Mouse (Mus musculus) ES-Bruce4 (cell line): Measurements from ENCODE around the gene Cant1. TPM values are rescaled to one million over a fixed set of nuclear protein-coding genes. Genes with fewer than 3 reads are reported as not detected.

Source experiments
- H3K27ac ChIP-seq: 2 replicates; pipeline ENCODE4 v1.5.1; 2012; ENCODE audit warnings: low read length, inconsistent platforms; ENCODE audit not compliant: insufficient read depth
- H3K27me3 ChIP-seq: 2 replicates; pipeline ENCODE4 v1.6.1; 2012; ENCODE audit warnings: mild to moderate bottlenecking, low read length, inconsistent platforms; ENCODE audit not compliant: control insufficient read depth, poor library complexity, insufficient read depth, severe bottlenecking
- H3K36me3 ChIP-seq: 2 replicates; pipeline ENCODE4 v1.6.1; 2012; ENCODE audit warnings: inconsistent platforms, mild to moderate bottlenecking, low read length, moderate library complexity; ENCODE audit not compliant: control insufficient read depth, poor library complexity, insufficient read depth, severe bottlenecking
- H3K4me1 ChIP-seq: one replicate; pipeline ENCODE4 v1.8.1; 2011; ENCODE audit warnings: low read length; ENCODE audit not compliant: control insufficient read depth, insufficient read depth
- H3K4me3 ChIP-seq: 2 replicates; pipeline ENCODE4 v1.5.1; 2011; ENCODE audit warnings: low read depth, mild to moderate bottlenecking, low read length
- H3K9ac ChIP-seq: 2 replicates; pipeline ENCODE4 v1.6.1; 2012; ENCODE audit warnings: low read depth, mild to moderate bottlenecking, inconsistent platforms; ENCODE audit not compliant: poor library complexity, severe bottlenecking
- H3K9me3 ChIP-seq: replicated peaks from 2 replicates; pipeline ENCODE4 v1.6.1; 2012; ENCODE audit warnings: mild to moderate bottlenecking, low read length, inconsistent platforms; ENCODE audit not compliant: control insufficient read depth, poor library complexity, insufficient read depth, severe bottlenecking
- CTCF ChIP-seq: IDR thresholded peaks from one replicate; pipeline ENCODE4 v1.8.1; 2011; ENCODE audit warnings: low read depth, low read length
- EP300 ChIP-seq: IDR thresholded peaks from 2 replicates; pipeline ENCODE4 v1.6.1; 2011; ENCODE audit warnings: low read depth, low read length; ENCODE audit not compliant: insufficient read depth
- POLR2A ChIP-seq: IDR thresholded peaks from one replicate; pipeline ENCODE4 v1.8.1; 2011; ENCODE audit warnings: low read length; ENCODE audit not compliant: insufficient read depth
- polyA plus RNA-seq: library from polyadenylated mRNA; stranded (reverse); fragments of >200 nt; gene quantifications from 2 replicates; pipeline ENCODE4 v1.2.4, GENCODE M21; 2011; ENCODE audit warnings: low read depth; ENCODE audit not compliant: missing spikeins, insufficient read depth, insufficient read length

Gene Cant1
- polyA plus RNA-seq, 1 experiment = 15.4 TPM

- TF ChIP-seq POLR2A (no peak), EP300 (no peak), CTCF (no peak)
- Histone ChIP-seq H3K9ac (no peak overlapping the region), H3K27me3 (no peaks in the 10 kb centered on the region), H3K27ac (no peak overlapping the region), H3K4me3 (no peak overlapping the region), H3K4me1 (peaks cover 4% of the 10 kb centered on the region), H3K36me3 (no peaks in the 10 kb centered on the region), H3K9me3 (no peaks in the 10 kb centered on the region)
Observed at GRCm38 (mm10) chr11:118362501-118362900, 56.4 kb downstream of the Cant1 start.

GRCm38 (mm10) chr11:118360907-118361341 lies 58.0 kb downstream of the Cant1 start:
- H3K27me3 ChIP-seq = no peaks in the 10 kb centered on the region
- H3K9ac ChIP-seq = no peak overlapping the region
- no peaks in the 10 kb centered on the region for H3K9me3 ChIP-seq
- no peak for TF ChIP-seq EP300
- no peak for TF ChIP-seq POLR2A
- TF ChIP-seq CTCF = no peak
- no peak overlapping the region for H3K4me3 ChIP-seq
- no peak overlapping the region for H3K27ac ChIP-seq
- no peaks in the 10 kb centered on the region for H3K36me3 ChIP-seq
- H3K4me1 ChIP-seq = peaks cover 4% of the 10 kb centered on the region

DNA sequence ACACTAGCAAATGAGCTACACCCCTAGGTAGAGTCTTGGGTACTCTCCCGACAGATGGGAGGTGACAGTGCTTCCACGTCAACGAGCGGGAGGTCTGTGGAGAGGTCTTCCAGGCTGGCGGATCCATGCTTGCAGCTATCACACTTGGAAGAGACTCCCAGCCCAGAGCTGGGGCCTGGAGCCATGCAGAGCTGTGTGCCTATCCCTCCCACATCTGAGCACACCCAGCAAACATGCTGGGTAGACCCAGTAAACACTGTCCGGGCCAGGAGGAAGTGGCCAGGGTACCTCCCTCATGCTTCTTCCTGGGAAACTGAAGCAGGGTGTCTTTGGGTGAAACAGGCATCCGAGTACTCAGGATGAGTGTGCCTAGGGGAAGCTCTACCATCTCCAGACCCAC lies 58.4 kb downstream of the Cant1 start:
- TF ChIP-seq CTCF (no peak), EP300 (no peak), POLR2A (no peak)

More for the DNA sequence above, 58.4 kb downstream of the Cant1 start:
- Histone ChIP-seq H3K36me3 (no peaks in the 10 kb centered on the region), H3K27me3 (no peaks in the 10 kb centered on the region), H3K9me3 (no peaks in the 10 kb centered on the region), H3K4me1 (peaks cover 4% of the 10 kb centered on the region), H3K4me3 (no peak overlapping the region), H3K27ac (no peak overlapping the region), H3K9ac (no peak overlapping the region)

Other genes with a start within 250 kb of the Cant1 start
- gene Cyth1, start 170.5 kb downstream of the Cant1 start, polyA plus RNA-seq = 1.8 and 6.1 TPM in 2 replicates
- 26.1 and 26.8 TPM in 2 replicates for gene Usp36, start 128.8 kb downstream of the Cant1 start, polyA plus RNA-seq
- 0.41 and 0.64 TPM in 2 replicates for gene Cep295nl, start 76.6 kb downstream of the Cant1 start, polyA plus RNA-seq
- 19.4 and 23.6 TPM in 2 replicates for gene Timp2, start 63.3 kb downstream of the Cant1 start, polyA plus RNA-seq
- gene Lgals3bp, start 17.0 kb downstream of the Cant1 start, polyA plus RNA-seq = 3.6 and 6.1 TPM in 2 replicates
- gene C1qtnf1, start 9.1 kb upstream of the Cant1 start, polyA plus RNA-seq = 2.1 and 2.4 TPM in 2 replicates
- gene Engase, start 57.7 kb upstream of the Cant1 start, polyA plus RNA-seq = 4.9 and 7.8 TPM in 2 replicates